Mouse (Mus musculus) hindbrain, embryonic 11.5 days (tissue): ENCODE measurements around the gene Alox15. TPM values are rescaled to one million over a fixed set of nuclear protein-coding genes. Genes with fewer than 3 reads are reported as not detected.

Experiments
- ATAC-seq: fragments of 200-750 bp; cut with Nextera tagmentation; 2 replicates; pipeline ENCODE4 v1.8.0; 2017; ENCODE audit warnings: mild to moderate bottlenecking, moderate TSS enrichment, moderate library complexity; ENCODE audit not compliant: low FRiP score
- DNase-seq: peaks from one replicate; pipeline ENCODE4 v3.0.0-alpha.2; 2015; ENCODE audit warnings: low spot score
- H3K27ac ChIP-seq: fragments of 300-500 bp; sonication (generic); 2 replicates; pipeline ENCODE4 v1.5.1; 2014; ENCODE audit warnings: mild to moderate bottlenecking, low read depth, low read length
- H3K27me3 ChIP-seq: fragments of 300-500 bp; sonication (generic); 2 replicates; pipeline ENCODE4 v1.6.1; 2014; ENCODE audit warnings: mild to moderate bottlenecking, low read length, moderate library complexity, mixed read lengths; ENCODE audit not compliant: control insufficient read depth, insufficient read depth
- H3K36me3 ChIP-seq: fragments of 300-500 bp; sonication (generic); 2 replicates; pipeline ENCODE4 v1.6.1; 2014; ENCODE audit warnings: mild to moderate bottlenecking, low read length, moderate library complexity, mixed read lengths; ENCODE audit not compliant: control insufficient read depth, insufficient read depth
- H3K4me1 ChIP-seq: fragments of 300-500 bp; sonication (generic); replicated peaks from 2 replicates; pipeline ENCODE4 v1.6.1; 2014; ENCODE audit warnings: low read length, mixed read lengths; ENCODE audit not compliant: control insufficient read depth, insufficient read depth
- H3K4me2 ChIP-seq: fragments of 300-500 bp; sonication (generic); replicated peaks from 2 replicates; pipeline ENCODE4 v1.6.1; 2014; ENCODE audit warnings: mild to moderate bottlenecking, low read depth, low read length
- H3K4me3 ChIP-seq: fragments of 300-500 bp; sonication (generic); 2 replicates; pipeline ENCODE4 v1.5.1; 2014; ENCODE audit warnings: low read depth, low read length
- H3K9ac ChIP-seq: fragments of 300-500 bp; sonication (generic); 2 replicates; pipeline ENCODE4 v1.6.1; 2014; ENCODE audit warnings: low read depth, low read length
- H3K9me3 ChIP-seq: fragments of 300-500 bp; sonication (generic); 2 replicates; pipeline ENCODE4 v1.6.1; 2016; ENCODE audit warnings: low read length; ENCODE audit not compliant: control insufficient read depth
- WGBS: fragments of 180-500 bp; shearing (Covaris S2); extraction: QIAGEN DNeasy Blood & Tissue Kit; methylation state at CpG from one replicate; pipeline ENCODE4 v1.1.7; 2014; 5-methylcytosine and 5-hydroxymethylcytosine counted together
- polyA plus RNA-seq: library from polyadenylated mRNA; unstranded; fragments of >200 nt; fragmentation: Nextera tagmentation; extraction: Ambion mirVana; gene quantifications from 2 replicates; pipeline ENCODE4 v1.2.1, GENCODE M21; 2014

The Alox15 gene
- polyA plus RNA-seq: 0.18 TPM in 1 of 2 replicates, not detected in the other

GRCm38 (mm10) chr11:70351868-70352267, at the start of gene Alox15:
Alox15 (minus strand) TSS chr11:70352031.
- peaks cover 21% of the 10 kb centered on the region for H3K27me3 ChIP-seq
- ATAC-seq: no peak

GRCm38 (mm10) chr11:70389421-70389820, 37.6 kb upstream of the Alox15 start:
- no peak overlapping the region for H3K9ac ChIP-seq
- no peak overlapping the region for H3K4me2 ChIP-seq
- 91% methylated on average over 5 of the region's 5 CpGs for WGBS
- ATAC-seq: no peak
- no peak overlapping the region for H3K4me3 ChIP-seq
- no peaks in the 10 kb centered on the region for H3K4me1 ChIP-seq
- DNase-seq: no peak
- H3K36me3 ChIP-seq: peaks cover 5% of the 10 kb centered on the region
- no peak overlapping the region for H3K27ac ChIP-seq
- no peaks in the 10 kb centered on the region for H3K9me3 ChIP-seq
- no peaks in the 10 kb centered on the region for H3K27me3 ChIP-seq

More at GRCm38 (mm10) chr11:70351868-70352267, at the start of gene Alox15:
- H3K4me1 ChIP-seq: no peaks in the 10 kb centered on the region
- H3K36me3 ChIP-seq: no peaks in the 10 kb centered on the region
- H3K4me2 ChIP-seq: peak within 1 kb of the TSS; percentile 51
- peak; percentile 31 for DNase-seq
- 2% methylated on average over 19 of the region's 19 CpGs for WGBS
- no peak within 1 kb of the TSS for H3K9ac ChIP-seq
- no peak within 1 kb of the TSS for H3K27ac ChIP-seq
- peak within 1 kb of the TSS; percentile 23 for H3K4me3 ChIP-seq
- no peaks in the 10 kb centered on the region for H3K9me3 ChIP-seq

- DNase-seq (no peak), ATAC-seq (no peak)
- Histone ChIP-seq H3K36me3 (no peaks in the 10 kb centered on the region; the same call in 1 of the 2 replicates), H3K27ac (no peak overlapping the region), H3K4me1 (no peaks in the 10 kb centered on the region), H3K4me3 (no peak overlapping the region), H3K4me2 (no peak overlapping the region), H3K27me3 (no peaks in the 10 kb centered on the region), H3K9ac (no peak overlapping the region), H3K9me3 (no peaks in the 10 kb centered on the region)
- 84% methylated on average over 5 of the region's 5 CpGs for WGBS
These were observed 35.6 kb upstream of the Alox15 start for GRCm38 (mm10) chr11:70387436-70387835.

- ATAC-seq (no peak), DNase-seq (no peak)
- no peaks in the 10 kb centered on the region for H3K4me1 ChIP-seq
- 91% methylated on average over 3 of the region's 3 CpGs for WGBS
- H3K9me3 ChIP-seq: no peaks in the 10 kb centered on the region
- no peak overlapping the region for H3K27ac ChIP-seq
- no peak overlapping the region for H3K9ac ChIP-seq
- H3K4me3 ChIP-seq: no peak overlapping the region
- H3K36me3 ChIP-seq: no peaks in the 10 kb centered on the region
- H3K27me3 ChIP-seq: no peaks in the 10 kb centered on the region
- no peak overlapping the region for H3K4me2 ChIP-seq
These were observed 32.3 kb upstream of the Alox15 start for GRCm38 (mm10) chr11:70384136-70384535.

- Histone ChIP-seq H3K4me2 (no peak overlapping the region), H3K9me3 (no peaks in the 10 kb centered on the region), H3K36me3 (no peaks in the 10 kb centered on the region), H3K4me1 (no peaks in the 10 kb centered on the region), H3K27ac (no peak overlapping the region), H3K4me3 (no peak overlapping the region), H3K27me3 (no peaks in the 10 kb centered on the region), H3K9ac (no peak overlapping the region)
- no peak for ATAC-seq
- WGBS: 89% methylated on average over 2 of the region's 2 CpGs
- DNase-seq: no peak
These were observed 29.5 kb upstream of the Alox15 start for GRCm38 (mm10) chr11:70381330-70381729.

GRCm38 (mm10) chr11:70380478-70381005, 28.7 kb upstream of the Alox15 start:
- no peak overlapping the region for H3K27ac ChIP-seq
- no peaks in the 10 kb centered on the region for H3K4me1 ChIP-seq
- no peak overlapping the region for H3K4me2 ChIP-seq
- no peaks in the 10 kb centered on the region for H3K27me3 ChIP-seq
- no peaks in the 10 kb centered on the region for H3K9me3 ChIP-seq
- no peak overlapping the region for H3K9ac ChIP-seq
- DNase-seq: no peak
- 86% methylated on average over 1 of the region's 1 CpGs for WGBS
- ATAC-seq: no peak
- no peaks in the 10 kb centered on the region for H3K36me3 ChIP-seq
- H3K4me3 ChIP-seq: no peak overlapping the region

GRCm38 (mm10) chr11:70376054-70376453, 24.2 kb upstream of the Alox15 start:
- H3K4me2 ChIP-seq: no peak overlapping the region
- no peak overlapping the region for H3K27ac ChIP-seq
- no peak overlapping the region for H3K9ac ChIP-seq
- H3K9me3 ChIP-seq: no peaks in the 10 kb centered on the region
- H3K4me3 ChIP-seq: no peak overlapping the region
- DNase-seq: no peak
- no peaks in the 10 kb centered on the region for H3K4me1 ChIP-seq
- no peak for ATAC-seq
- WGBS: 87% methylated on average over 6 of the region's 6 CpGs
- no peaks in the 10 kb centered on the region for H3K36me3 ChIP-seq
- H3K27me3 ChIP-seq: no peaks in the 10 kb centered on the region

GRCm38 (mm10) chr11:70374302-70374701, 22.5 kb upstream of the Alox15 start:
- H3K9ac ChIP-seq: no peak overlapping the region
- WGBS: 74% methylated on average over 3 of the region's 3 CpGs
- no peak for DNase-seq
- no peaks in the 10 kb centered on the region for H3K36me3 ChIP-seq
- H3K4me2 ChIP-seq: no peak overlapping the region
- no peaks in the 10 kb centered on the region for H3K4me1 ChIP-seq
- H3K27ac ChIP-seq: no peak overlapping the region
- H3K4me3 ChIP-seq: no peak overlapping the region
- H3K9me3 ChIP-seq: no peaks in the 10 kb centered on the region
- ATAC-seq: no peak
- H3K27me3 ChIP-seq: no peaks in the 10 kb centered on the region

GRCm38 (mm10) chr11:70372849-70373557, 21.2 kb upstream of the Alox15 start:
- ATAC-seq (no peak), DNase-seq (no peak)
- no peaks in the 10 kb centered on the region for H3K36me3 ChIP-seq
- H3K4me2 ChIP-seq: no peak overlapping the region
- no peaks in the 10 kb centered on the region for H3K9me3 ChIP-seq
- H3K27ac ChIP-seq: no peak overlapping the region
- no peaks in the 10 kb centered on the region for H3K4me1 ChIP-seq
- no peak overlapping the region for H3K4me3 ChIP-seq
- no peaks in the 10 kb centered on the region for H3K27me3 ChIP-seq
- WGBS: 82% methylated on average over 7 of the region's 7 CpGs
- H3K9ac ChIP-seq: no peak overlapping the region
